Mouse (Mus musculus) c-Kit-positive CD71-positive TER-119-positive erythroid progenitor cells, embryonic 14.5 days (primary cell): ENCODE measurements at regions not wholly inside any gene's neighbourhood (a gene's known extent, or its start where the extent isn't known, plus 50 kb on each side); places are given as distances from the start of the nearest gene placed in this dataset.
"Not testable (repeated sequence)": the region's sequence is repeated elsewhere in the genome, so short reads cannot be mapped to it uniquely, and the experiment has no call there.

Experiments used
- DNase-seq: peaks from one replicate; pipeline ENCODE4 v3.0.0-alpha.2; 2013; ENCODE audit warnings: low spot score

GRCm38 (mm10) chr8:103634951-103635350 is 466.5 kb upstream of the Cdh5 start:
- DNase-seq = no peak

GRCm38 (mm10) chr8:103643621-103644020 is 457.8 kb upstream of the Cdh5 start:
- no peak for DNase-seq

GRCm38 (mm10) chr8:103644106-103644505 is 457.3 kb upstream of the Cdh5 start:
- DNase-seq = no peak

GRCm38 (mm10) chr8:103644845-103645244 is 456.6 kb upstream of the Cdh5 start:
- DNase-seq = no peak

GRCm38 (mm10) chr8:103664796-103665195 is 436.6 kb upstream of the Cdh5 start:
- DNase-seq = no peak

GRCm38 (mm10) chr8:103686233-103686632 is 415.2 kb upstream of the Cdh5 start:
- DNase-seq = not testable (repeated sequence)

GRCm38 (mm10) chr8:103690438-103690837 is 411.0 kb upstream of the Cdh5 start:
- DNase-seq = no peak

- DNase-seq = no peak
Observed at GRCm38 (mm10) chr8:103693531-103693930, 407.9 kb upstream of the Cdh5 start.

- no peak for DNase-seq
Observed at GRCm38 (mm10) chr8:103694331-103694891, 407.0 kb upstream of the Cdh5 start.

GRCm38 (mm10) chr8:103699016-103699520 is 402.4 kb upstream of the Cdh5 start:
- DNase-seq = no peak

- no peak for DNase-seq
Observed at GRCm38 (mm10) chr8:103702236-103702635, 399.2 kb upstream of the Cdh5 start.

GRCm38 (mm10) chr8:103706084-103706483 is 395.3 kb upstream of the Cdh5 start:
- DNase-seq = no peak

- DNase-seq = not testable (repeated sequence)
Observed at GRCm38 (mm10) chr8:103710871-103711270, 390.6 kb upstream of the Cdh5 start.

GRCm38 (mm10) chr8:103717723-103718122 is 383.7 kb upstream of the Cdh5 start:
- DNase-seq = no peak

GRCm38 (mm10) chr8:103733466-103733865 is 368.0 kb upstream of the Cdh5 start:
- no peak for DNase-seq

GRCm38 (mm10) chr8:103738330-103738729 is 363.1 kb upstream of the Cdh5 start:
- no peak for DNase-seq

- DNase-seq = no peak
Observed at GRCm38 (mm10) chr8:103741395-103741794, 360.0 kb upstream of the Cdh5 start.

- no peak for DNase-seq
Observed at GRCm38 (mm10) chr8:103748734-103749133, 352.7 kb upstream of the Cdh5 start.

- DNase-seq = no peak
Observed at GRCm38 (mm10) chr8:103750278-103751097, 350.9 kb upstream of the Cdh5 start.

GRCm38 (mm10) chr8:103751161-103751560 is 350.3 kb upstream of the Cdh5 start:
- DNase-seq = no peak

GRCm38 (mm10) chr8:103763821-103764220 is 337.6 kb upstream of the Cdh5 start:
- DNase-seq = no peak

- no peak for DNase-seq
Observed at GRCm38 (mm10) chr8:103779658-103780057, 321.8 kb upstream of the Cdh5 start.

GRCm38 (mm10) chr8:103788308-103788707 is 313.1 kb upstream of the Cdh5 start:
- DNase-seq = no peak
